Mouse (Mus musculus) hindbrain, postnatal 0 days (tissue): ENCODE data around the gene Meltf. TPM values are rescaled to one million over a fixed set of nuclear protein-coding genes. Genes with fewer than 3 reads are reported as not detected.
A peak's percentile ranks its signal among the peaks of the same experiment; 100 is the strongest.

Source experiments
- ATAC-seq: fragments of 200-750 bp; cut with Nextera tagmentation; 2 replicates; pipeline ENCODE4 v1.8.0; 2017; ENCODE audit warnings: mild to moderate bottlenecking, moderate TSS enrichment, moderate library complexity
- DNase-seq: peaks from one replicate; pipeline ENCODE4 v3.0.0-alpha.2; 2015; ENCODE audit warnings: low spot score
- H3K27ac ChIP-seq: fragments of 300-500 bp; sonication (generic); 2 replicates; pipeline ENCODE4 v1.5.1; 2014; ENCODE audit warnings: mild to moderate bottlenecking
- H3K27me3 ChIP-seq: fragments of 300-500 bp; sonication (generic); 2 replicates; pipeline ENCODE4 v1.6.1; 2014; ENCODE audit warnings: low read length, mixed read lengths; ENCODE audit not compliant: insufficient read depth
- H3K36me3 ChIP-seq: fragments of 300-500 bp; sonication (generic); 2 replicates; pipeline ENCODE4 v1.6.1; 2014; ENCODE audit warnings: low read length, mixed read lengths; ENCODE audit not compliant: insufficient read depth
- H3K4me1 ChIP-seq: fragments of 300-500 bp; sonication (generic); 2 replicates; pipeline ENCODE4 v1.6.1; 2014; ENCODE audit warnings: antibody characterized with exemption, low read length, mixed read lengths; ENCODE audit not compliant: insufficient read depth
- H3K4me2 ChIP-seq: fragments of 300-500 bp; sonication (generic); 2 replicates; pipeline ENCODE4 v1.6.1; 2014; ENCODE audit warnings: low read depth, mild to moderate bottlenecking, low read length, moderate library complexity, mixed read lengths
- H3K4me3 ChIP-seq: fragments of 300-500 bp; sonication (generic); 2 replicates; pipeline ENCODE4 v1.5.1; 2014; ENCODE audit warnings: low read length
- H3K9ac ChIP-seq: fragments of 300-500 bp; sonication (generic); replicated peaks from 2 replicates; pipeline ENCODE4 v1.6.1; 2014; ENCODE audit warnings: mild to moderate bottlenecking, low read length, moderate library complexity, mixed read lengths
- H3K9me3 ChIP-seq: fragments of 300-500 bp; sonication (generic); 2 replicates; pipeline ENCODE4 v1.6.1; 2016; ENCODE audit warnings: low read length, mixed read lengths
- CTCF ChIP-seq: IDR thresholded peaks from 2 replicates; pipeline ENCODE4 v1.5.1; 2016; ENCODE audit warnings: antibody characterized with exemption, control low read depth, low read depth
- WGBS: fragments of 180-500 bp; shearing (Covaris S2); extraction: QIAGEN DNeasy Blood & Tissue Kit; methylation state at CpG from one replicate; pipeline ENCODE4 v1.1.7; 2014; 5-methylcytosine and 5-hydroxymethylcytosine counted together
- polyA plus RNA-seq: library from polyadenylated mRNA; unstranded; fragments of >200 nt; fragmentation: Nextera tagmentation; extraction: Ambion mirVana; gene quantifications from 2 replicates; pipeline ENCODE4 v1.2.1, GENCODE M21; 2015
- total RNA-seq: library from RNA; depleted of rRNA; stranded (reverse); fragments of >200 nt; gene quantifications from 2 replicates; pipeline ENCODE4 v1.2.3, GENCODE M21; 2014

Meltf gene
- total and polyA plus RNA-seq, 2 experiments from 2014 or later: 0.16 to 0.41 TPM

DNA sequence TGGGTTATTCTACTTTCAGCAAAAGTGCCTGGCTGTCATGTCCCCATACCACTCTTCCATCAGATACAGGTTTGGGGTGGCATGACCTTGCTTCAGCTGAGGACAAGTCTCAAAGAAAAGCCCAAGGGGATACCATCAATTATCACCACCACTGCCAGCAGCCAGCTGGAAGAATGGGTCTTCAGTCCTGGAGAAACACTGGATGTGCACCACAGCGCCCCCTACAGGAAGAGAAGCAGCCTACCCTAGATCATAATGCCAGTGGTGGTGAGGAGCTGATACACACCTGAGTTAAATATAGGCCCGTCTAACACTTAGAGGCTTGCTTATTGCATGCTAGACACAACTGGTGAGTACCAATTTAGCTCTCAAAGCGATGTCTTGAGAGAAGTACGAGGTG, 26.7 kb downstream of the Meltf start:
- DNase-seq (no peak), ATAC-seq (no peak)
- no peaks in the 10 kb centered on the region for H3K4me1 ChIP-seq
- H3K4me3 ChIP-seq: no peak overlapping the region
- H3K4me2 ChIP-seq: no peak overlapping the region
- no peaks in the 10 kb centered on the region for H3K36me3 ChIP-seq
- no peaks in the 10 kb centered on the region for H3K27me3 ChIP-seq
- TF ChIP-seq CTCF: peak; percentile 47
- WGBS: 73% methylated on average over 4 of the region's 4 CpGs
- no peak overlapping the region for H3K27ac ChIP-seq
- H3K9me3 ChIP-seq: no peaks in the 10 kb centered on the region
- no peak overlapping the region for H3K9ac ChIP-seq

DNA sequence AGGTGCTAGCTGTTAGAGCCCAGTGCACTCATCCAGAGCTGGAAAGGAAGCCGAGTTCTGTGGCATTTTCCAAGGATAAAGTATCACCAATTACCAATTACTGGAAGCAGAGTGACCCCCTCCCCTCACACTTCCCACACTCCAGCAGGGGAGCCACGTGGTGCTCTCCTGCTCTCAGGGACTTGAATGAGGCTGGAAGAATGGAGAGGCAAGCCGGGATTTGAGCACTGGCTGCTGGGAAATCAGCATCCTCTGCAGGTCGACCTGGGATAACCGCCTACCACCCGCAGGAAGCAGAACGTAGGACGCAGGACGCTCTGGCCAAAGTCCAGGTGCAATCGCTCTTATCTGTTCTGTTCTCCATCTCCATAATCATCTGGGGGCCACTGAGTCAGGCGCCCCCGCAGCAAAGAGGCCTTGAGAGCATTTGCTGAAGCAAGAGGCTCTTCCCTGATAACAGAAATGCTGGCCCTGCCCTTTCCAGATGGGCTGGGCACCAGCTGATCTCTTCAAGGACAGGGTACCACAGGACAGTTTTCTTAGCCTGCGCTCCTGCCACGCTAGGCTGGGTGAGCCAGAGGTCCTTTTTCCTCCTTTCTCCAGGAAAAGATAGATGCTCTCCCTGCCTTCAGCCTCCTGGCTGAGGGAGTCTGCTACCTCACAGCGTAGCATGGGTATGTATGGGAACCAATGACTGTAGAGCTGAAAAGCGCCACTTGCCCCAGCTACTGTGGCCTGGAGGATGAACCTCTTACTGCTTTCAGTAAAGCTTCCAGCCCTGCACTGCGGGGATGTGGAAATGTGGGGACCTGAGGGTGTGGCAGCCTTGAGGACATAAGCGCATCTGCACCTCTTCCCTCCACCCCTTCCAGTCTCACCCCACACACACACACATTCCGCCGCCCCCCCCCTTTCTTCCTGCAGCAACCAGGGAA, 27.5 kb downstream of the Meltf start:
- Histone ChIP-seq H3K4me2 (peak overlapping the region; percentile 22; the same call in 1 of the 2 replicates), H3K9ac (peak overlapping the region; percentile 24; the same call in 1 of the 2 replicates), H3K36me3 (no peaks in the 10 kb centered on the region), H3K27me3 (no peaks in the 10 kb centered on the region), H3K4me3 (no peak overlapping the region), H3K4me1 (no peaks in the 10 kb centered on the region), H3K27ac (peak overlapping the region; percentile 41; the same call in 1 of the 2 replicates), H3K9me3 (no peaks in the 10 kb centered on the region)
- ATAC-seq (peak; percentile 38; the same call in 1 of the 2 replicates), DNase-seq (no peak)
- no peak for TF ChIP-seq CTCF
- WGBS: 35% methylated on average over 19 of the region's 20 CpGs

DNA sequence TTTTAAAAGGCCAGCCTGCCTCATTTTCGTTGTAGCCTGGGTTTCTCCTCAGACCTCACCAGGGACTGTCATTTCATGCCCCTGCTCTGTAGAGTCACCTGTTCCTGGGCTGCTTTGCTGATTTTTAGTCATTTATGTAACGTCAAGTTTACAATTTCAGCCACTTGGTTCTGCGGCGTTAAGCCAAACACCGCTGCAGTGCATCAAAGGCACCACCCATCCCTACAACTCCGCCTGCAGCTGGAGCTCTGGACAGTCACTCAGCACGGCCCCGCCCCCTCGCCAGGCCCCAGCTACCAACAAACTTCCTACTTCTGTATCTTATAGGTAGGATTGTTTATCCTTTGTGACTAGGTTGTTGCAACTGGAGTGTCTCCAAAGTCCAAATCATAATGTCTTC, 28.3 kb downstream of the Meltf start:
- ATAC-seq (peak; percentile 57; the same call in 1 of the 2 replicates), DNase-seq (peak; percentile 25)
- Histone ChIP-seq H3K9ac (no peak overlapping the region; the same call in 1 of the 2 replicates), H3K4me3 (no peak overlapping the region), H3K36me3 (no peaks in the 10 kb centered on the region), H3K4me2 (peak overlapping the region; percentile 22), H3K4me1 (no peaks in the 10 kb centered on the region), H3K27me3 (no peaks in the 10 kb centered on the region), H3K27ac (peak overlapping the region; percentile 41; the same call in 1 of the 2 replicates), H3K9me3 (no peaks in the 10 kb centered on the region)
- WGBS: 14% methylated on average over 9 of the region's 9 CpGs
- TF ChIP-seq CTCF: no peak

DNA sequence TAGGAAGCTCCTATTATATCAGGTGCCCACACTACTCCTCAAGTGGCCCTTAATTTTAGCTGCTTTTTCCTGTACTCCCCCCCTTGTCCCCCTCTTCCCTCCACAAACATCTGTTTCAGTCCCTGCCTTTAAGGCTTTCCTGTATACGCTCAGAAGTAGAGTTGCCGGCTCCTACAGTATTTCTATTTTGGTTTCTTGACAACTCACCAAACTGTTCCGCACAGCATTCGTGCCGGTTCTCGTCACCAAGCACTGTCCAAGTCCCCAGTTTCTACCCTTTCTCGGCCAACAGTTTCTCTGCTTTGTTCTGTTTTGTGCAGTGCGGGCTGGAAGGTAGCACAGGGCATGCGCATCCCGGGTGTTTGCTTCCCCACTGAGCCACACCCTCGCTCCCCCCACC, 30.3 kb downstream of the Meltf start:
- 60% methylated on average over 11 of the region's 11 CpGs for WGBS
- no peaks in the 10 kb centered on the region for H3K27me3 ChIP-seq

GRCm38 (mm10) chr16:31910281-31910847, 31.8 kb downstream of the Meltf start:
- Histone ChIP-seq H3K27ac (no peak overlapping the region), H3K27me3 (no peaks in the 10 kb centered on the region), H3K4me3 (no peak overlapping the region), H3K4me1 (no peaks in the 10 kb centered on the region), H3K9me3 (no peaks in the 10 kb centered on the region), H3K4me2 (no peak overlapping the region), H3K9ac (no peak overlapping the region), H3K36me3 (no peaks in the 10 kb centered on the region)
- TF ChIP-seq CTCF: no peak
- 74% methylated on average over 10 of the region's 10 CpGs for WGBS
- DNase-seq (no peak), ATAC-seq (no peak)

More for the DNA sequence above, 30.3 kb downstream of the Meltf start:
- Histone ChIP-seq H3K4me3 (no peak overlapping the region), H3K9ac (no peak overlapping the region), H3K27ac (no peak overlapping the region), H3K9me3 (no peaks in the 10 kb centered on the region), H3K4me2 (no peak overlapping the region), H3K36me3 (no peaks in the 10 kb centered on the region), H3K4me1 (no peaks in the 10 kb centered on the region)
- no peak for TF ChIP-seq CTCF
- DNase-seq: no peak
- no peak for ATAC-seq

DNA sequence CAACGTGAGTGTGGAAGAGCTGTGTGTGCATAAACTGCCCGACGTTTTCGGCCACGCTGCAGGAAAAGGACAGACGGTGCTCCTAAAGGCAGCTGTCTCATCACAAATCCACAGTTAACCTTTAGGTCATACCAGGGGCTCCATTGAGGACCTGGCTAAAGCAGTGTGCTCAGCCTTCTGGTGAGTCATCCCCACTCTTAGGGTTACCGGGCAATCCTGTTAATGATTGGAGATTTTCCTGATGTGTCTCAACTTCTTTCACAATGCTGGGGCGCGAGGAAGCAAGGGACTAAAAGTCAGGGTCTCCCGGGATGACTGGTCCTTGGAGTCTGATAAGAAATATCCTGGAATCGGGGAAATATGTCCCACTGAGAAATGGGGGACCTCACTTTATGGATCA, 39.2 kb downstream of the Meltf start:
- Histone ChIP-seq H3K36me3 (no peaks in the 10 kb centered on the region), H3K4me2 (no peak overlapping the region), H3K4me1 (no peaks in the 10 kb centered on the region), H3K27ac (no peak overlapping the region), H3K9me3 (no peaks in the 10 kb centered on the region), H3K27me3 (no peaks in the 10 kb centered on the region), H3K4me3 (no peak overlapping the region), H3K9ac (no peak overlapping the region)
- DNase-seq: no peak
- no peak for TF ChIP-seq CTCF
- 77% methylated on average over 11 of the region's 11 CpGs for WGBS
- ATAC-seq: no peak
